Mouse (Mus musculus) heart, postnatal 10 days (tissue): Measurements from ENCODE around the gene Ifnl2. TPM values are rescaled to one million over a fixed set of nuclear protein-coding genes. Genes with fewer than 3 reads are reported as not detected.
"Not testable (repeated sequence)": the region's sequence is repeated elsewhere in the genome, so short reads cannot be mapped to it uniquely, and the experiment has no call there.

Experiments
- DNase-seq, 2 experiments: peaks; one replicate each; pipeline ENCODE4 v3.0.0; 2021
- intact Hi-C: fragments of 180-260 bp; cut with DNase I; formaldehyde crosslinking; loops from one replicate; pipeline ENCODE4 v1.15.1; 2025
- total RNA-seq, 2 experiments: library from RNA; stranded (reverse); gene quantifications; 2 replicates each; pipeline ENCODE4 v1.2.3; 2021

The Ifnl2 gene
- total RNA-seq: not detected

DNA sequence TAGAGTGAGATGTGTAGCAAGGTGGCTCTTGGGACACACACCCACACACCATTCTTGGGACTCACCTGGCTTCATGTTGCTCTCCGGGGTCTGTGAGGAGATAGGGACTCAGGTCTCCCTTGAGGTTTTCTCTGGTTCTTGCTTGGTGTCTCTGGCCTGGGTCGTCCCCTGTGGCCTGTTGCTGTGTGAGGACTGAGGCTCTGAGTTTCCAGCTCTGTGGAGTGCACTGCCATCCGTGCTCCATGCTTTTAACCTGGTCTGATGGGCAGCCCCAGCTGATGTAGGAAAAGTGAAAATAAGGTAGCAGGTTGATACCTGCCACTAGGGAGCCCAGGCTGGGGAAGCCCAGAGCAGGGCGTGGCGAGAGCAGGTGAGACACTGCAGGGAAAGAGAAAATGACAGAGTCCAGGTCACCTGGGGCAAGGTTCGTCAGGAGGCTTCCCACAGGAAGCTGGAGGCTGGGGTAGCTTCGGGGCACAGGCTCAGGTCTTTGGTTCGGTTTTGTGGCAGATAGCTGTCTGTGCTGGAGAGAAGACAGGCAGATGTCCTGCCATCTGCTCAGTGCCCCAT, at the start of gene Ifnl2:
Gene Ifnl2 (minus strand): TSS at position 51 of the 570 bp plus-strand sequence.
- intact Hi-C loops, DNase-seq: not testable (repeated sequence)

DNA sequence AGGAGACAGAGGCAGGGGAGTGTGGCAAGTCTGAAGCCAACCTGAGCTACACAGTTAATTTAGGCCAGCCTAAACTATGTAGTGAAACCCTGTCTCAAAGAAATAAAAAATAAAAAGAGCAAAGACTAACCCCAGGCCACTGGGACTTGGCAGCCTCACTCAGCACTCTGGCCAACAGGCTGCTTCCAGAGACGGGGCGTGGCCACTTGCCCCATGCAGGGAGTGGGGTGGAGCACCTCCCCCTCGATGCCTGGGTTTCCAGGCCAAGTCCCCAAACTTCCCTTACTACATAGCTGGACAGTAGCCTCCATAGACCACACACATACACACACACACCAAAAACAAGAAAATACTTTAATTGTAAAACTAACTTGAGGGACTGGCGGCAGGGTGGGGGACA, 48.2 kb upstream of the Ifnl2 start:
- intact Hi-C loops: no loop called here

DNA sequence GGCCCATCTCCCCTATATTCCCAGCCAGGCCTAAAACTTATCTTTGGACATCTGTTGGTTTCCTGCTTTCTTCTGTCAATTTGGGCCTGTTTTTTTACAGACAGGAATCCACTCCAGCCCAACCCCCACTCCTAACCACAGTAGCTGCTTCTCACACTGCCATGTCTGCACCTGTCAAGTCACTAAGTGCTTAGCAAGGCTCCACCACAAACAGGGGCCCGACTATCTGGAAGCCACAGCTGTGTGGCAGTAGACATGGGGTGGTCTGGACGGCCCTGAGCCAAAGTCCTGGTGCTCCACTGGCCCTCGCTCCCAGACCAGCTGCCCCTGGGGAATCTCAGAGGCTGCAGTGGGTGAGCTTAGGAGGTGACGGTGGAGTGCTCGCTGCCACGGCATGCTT, 47.5 kb upstream of the Ifnl2 start:
- intact Hi-C loops: no loop called here
- DNase-seq: no peak

More for the DNA sequence above, 48.2 kb upstream of the Ifnl2 start:
- peak; percentile 70 to 72 for DNase-seq

DNA sequence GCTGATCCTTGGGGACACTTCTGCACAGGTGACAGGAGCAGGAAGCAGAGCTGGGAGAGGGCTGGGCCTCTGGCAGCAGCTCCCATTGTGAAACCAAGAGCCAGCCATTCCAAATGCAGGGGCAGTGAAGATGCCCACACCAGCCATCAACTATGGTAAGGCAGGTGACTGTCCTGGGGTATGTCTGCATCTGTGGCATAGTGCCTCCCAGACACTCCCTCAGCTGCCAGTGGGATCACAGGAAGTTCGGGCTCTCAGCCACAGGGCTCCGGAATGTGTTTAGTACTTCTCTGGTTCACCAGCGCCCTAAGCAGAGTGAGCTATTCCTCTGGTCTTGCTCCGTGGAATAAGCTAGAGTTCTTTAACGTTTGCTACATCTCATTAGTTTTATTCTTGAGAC, 46.8 kb upstream of the Ifnl2 start:
- intact Hi-C loops: no loop called here
- no peak for DNase-seq

DNA sequence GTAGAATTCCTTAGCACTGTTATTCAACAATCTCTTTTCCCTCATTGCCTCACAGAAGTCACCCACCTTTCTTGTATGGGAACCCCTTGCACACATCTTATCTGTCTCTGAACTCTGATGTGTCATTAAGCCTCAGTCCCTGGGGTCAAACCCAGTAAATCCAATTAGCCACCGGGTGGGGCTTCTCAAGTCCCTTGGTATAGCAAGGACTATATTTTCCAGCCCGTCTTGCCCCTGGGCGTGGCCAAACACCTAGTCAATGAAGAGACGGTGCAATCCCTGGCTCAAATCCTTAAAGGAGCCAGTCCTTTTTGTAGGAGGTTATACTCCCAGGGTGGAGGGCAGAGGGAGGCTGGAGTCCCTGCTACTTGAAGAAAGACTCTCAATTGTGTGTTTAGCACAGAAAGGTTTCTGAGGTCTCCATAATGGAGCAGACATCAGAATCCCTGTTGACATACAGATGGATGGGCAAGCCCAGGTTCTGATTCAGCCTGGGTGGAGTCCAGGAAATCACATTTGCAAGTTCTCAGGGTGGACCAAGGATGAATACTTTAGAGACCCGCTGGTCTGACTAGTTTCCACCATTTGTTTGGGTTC, 45.8 kb upstream of the Ifnl2 start:
- no peak for DNase-seq
- intact Hi-C loops: no loop called here

DNA sequence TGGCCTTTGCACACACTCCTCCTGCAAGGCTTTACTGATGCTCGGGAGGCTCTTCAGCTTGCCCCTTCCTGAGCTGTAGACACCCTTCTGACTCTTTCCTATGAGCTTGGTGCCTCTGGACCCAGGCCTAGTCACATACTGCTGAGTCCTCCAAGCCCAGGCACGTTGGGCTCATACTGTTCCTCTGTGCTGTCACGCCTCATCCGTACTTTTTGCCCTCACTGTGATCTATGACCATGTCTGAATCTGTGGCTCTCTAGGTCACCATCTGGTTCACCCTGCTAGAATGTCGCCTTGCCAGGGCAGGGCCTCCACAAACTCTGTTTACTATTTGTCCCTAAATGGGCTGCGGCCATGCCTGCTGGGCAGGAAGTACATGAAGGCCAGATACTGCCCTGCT, 42.8 kb upstream of the Ifnl2 start:
- DNase-seq: no peak
- intact Hi-C loops: no loop called here

DNA sequence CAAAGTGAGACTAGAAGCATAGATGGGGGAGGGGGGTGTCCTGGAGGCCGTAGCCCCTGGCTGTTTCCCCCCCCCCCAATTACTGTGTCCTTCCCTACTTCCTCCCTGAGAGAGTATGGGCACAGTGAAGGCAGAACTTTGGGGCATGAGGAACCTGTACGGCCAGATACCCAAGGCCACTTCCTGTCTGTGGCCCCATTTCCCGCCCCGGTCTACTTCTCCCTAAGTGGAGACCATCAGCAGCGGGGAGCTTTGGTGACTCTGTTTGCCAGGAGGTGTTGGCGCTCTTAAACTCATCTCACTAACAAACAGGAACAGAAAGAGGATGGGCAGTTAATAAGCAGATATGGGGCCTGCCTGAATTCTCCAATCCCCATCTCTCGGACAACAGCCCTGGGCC, 37.4 kb upstream of the Ifnl2 start:
- DNase-seq: no peak
- intact Hi-C loops: no loop called here

DNA sequence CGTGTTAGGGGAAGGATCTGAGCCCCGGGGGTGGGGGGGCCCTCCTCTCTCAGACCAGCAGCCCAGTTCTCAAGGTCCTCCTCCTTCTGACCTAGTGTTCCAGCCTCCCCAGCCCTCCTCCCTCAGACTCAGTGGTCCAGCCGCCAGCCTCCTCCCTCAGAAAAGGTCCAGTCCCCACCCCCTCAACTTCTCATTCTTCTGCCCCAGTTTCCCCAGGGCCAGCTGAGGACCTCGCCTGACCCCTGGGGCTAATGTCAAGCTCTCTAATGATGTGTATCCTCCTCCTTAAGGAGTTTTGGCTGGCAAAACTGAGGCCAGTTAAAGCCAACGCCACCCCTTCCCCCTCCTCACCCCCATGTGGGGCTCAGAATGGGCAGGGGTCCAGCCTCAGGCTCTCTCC, 36.9 kb upstream of the Ifnl2 start, which contains the start of gene Nccrp1:
Gene Nccrp1 (minus strand): TSS at position 101 of the 400 bp plus-strand sequence.
- intact Hi-C loops: no loop called here
- no peak for DNase-seq

DNA sequence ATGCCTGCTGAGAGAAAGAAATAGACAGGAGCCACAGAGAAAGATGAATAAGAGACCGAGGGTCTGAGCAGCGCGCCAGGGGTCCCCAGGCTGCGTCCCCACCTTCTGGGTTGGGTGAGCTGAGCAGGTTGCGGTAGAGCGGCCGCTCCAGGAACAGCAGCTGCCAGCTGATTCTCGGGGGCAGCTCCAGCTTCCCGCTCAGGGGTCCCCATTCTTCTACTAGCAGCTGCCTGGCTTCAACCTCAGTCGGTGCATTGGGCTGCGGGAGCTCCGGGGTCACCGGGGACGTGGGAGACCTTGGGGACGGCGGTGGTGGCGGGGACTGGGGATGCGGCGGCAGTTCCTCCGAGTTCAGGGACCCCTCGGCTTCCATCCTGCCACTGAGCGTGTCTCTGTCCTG, 36.4 kb upstream of the Ifnl2 start:
- intact Hi-C loops: no loop called here
- DNase-seq: no peak

DNA sequence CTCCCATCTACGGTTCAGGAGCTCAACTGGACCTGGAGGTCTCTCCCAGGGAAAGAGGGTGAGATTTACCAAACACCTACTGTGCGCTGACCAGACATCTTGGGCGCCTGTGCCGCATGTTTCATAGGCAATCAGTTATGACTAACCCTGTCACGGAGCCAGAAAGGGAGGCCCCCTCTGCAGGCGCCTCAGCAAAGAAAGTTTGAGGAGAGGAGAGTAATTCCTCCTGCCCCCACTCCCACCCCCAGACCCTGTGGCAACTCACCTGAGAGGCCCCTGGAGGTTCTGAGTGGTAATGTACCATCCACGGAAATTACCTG, 35.6 kb upstream of the Ifnl2 start:
- no peak for DNase-seq
- intact Hi-C loops: no loop called here

DNA sequence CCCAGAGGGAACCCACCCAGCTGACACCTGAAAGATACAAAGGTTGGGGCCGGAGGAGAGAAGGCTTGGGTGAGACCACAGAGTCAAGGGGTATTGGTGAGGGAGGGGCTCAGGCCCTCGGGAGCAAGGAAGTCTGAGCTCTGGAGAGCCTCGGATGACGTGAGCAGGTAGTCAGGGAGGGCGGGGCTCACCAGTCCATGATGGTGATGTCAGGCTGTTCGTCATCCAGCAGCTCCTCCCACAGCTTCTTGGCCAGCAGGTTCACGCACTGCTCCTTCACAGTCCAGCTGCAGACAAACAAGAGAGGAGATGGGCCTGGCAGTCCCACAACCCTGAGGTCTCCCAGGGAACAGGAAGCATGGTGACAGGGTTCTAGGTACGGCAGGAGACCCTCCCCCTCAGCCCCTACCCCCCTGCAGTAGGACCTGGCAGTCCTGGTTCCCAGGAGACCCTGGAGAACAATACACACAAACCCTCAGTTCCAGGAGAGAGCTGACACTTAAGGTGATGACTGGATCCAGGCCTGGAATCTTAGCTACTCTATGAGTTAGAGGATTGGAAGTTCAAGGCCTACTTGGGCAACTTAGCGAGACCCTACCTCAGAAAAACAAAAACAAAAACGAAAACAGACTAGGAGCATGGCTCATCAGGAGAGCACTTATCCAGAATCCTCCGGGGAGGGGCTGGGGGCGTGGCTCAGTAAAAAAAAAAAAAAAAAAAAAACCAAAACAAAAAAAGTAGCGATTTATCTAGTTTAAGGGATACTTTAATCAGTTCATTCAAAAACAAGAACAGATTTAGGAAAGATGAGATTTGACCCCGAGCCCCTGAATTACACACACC, 35.0 kb upstream of the Ifnl2 start:
- intact Hi-C loops: no loop called here
- no peak for DNase-seq

DNA sequence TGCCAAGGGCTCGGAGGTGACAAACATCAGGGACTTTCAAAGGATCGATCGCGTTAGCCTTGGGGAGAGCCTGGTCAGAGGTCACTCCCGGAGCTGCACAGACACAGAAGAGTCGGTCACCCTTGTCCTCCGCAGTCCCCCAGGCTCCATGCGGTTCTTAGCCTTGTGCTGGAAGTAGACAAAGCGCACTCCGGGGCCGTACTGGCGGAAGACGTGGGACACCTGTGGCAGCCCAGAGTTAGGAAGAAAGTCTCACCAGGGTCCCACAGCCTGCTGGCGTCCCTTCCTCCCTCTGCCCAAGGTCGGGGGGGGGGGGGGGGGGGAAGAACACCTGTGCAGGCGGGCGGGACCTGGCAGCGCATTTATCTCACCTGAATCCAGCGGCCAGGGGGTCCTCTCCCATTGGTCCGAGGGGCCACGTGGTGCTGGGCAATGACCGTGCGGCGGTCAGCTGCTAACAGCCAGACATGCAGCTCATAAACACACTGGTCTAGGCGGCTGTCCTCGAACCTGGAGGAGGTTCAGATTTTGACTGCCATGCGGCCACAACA, 33.9 kb upstream of the Ifnl2 start:
- no peak for DNase-seq
- intact Hi-C loops: no loop called here

DNA sequence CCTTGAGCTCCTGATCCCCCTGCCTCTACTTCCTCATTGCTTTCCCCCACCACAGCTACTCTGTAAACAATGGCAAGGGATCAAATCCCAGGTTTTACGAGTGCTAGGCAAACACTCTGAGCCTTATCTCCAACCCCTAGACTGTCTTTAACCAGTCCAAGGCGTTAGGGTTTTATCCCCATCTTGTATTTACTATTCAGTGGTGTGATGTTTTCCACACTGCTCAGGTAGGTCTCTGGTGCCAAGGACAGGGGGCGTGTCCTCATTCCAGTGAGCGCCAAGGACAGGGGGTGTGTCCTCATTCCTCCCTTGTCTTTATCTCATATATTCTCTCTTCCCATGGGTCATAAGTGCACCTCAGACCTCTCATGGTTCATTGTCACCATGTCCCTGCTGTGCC, 30.3 kb upstream of the Ifnl2 start, which contains the start of gene Sycn:
Gene Sycn (plus strand): TSS at position 360 of the 400 bp plus-strand sequence.
- no peak for DNase-seq
- intact Hi-C loops: no loop called here

DNA sequence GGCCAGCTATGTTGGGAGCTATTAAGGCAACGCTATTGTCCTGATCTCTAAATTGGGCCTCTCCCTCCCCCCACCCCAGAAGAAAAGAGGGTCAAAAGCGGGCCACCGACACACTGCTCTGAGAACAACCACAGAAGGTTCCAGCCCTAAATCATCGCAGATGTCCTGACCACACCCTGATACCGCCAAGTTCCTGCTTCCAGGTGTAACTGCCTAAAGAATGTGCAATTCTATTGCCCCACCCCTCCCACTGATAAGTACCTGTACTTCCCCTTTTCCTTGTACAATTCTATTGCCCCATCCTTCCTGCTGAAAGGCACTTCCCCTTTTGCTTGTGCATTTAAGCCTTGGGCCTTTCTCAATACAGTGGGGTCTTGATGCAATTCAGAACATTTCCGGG, 28.6 kb upstream of the Ifnl2 start:
- intact Hi-C loops, DNase-seq: not testable (repeated sequence)

DNA sequence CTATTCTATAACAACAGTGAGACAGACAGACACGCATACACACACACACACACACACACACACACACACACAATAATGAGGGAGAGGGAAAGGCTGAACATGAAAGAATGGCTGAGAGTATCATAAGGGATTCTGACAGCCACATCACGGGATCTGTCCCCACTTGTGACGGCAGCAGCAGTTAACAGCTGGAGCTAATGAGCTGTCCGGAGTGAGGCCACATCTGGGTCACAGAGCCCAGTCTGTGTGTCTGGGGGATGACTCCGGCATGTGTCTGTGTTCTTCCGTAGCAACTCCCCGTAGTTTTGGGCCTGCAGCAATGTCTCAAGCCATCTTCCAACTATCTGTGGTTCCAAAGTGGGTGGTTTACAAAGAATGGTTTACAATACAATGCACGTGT, 21.8 kb upstream of the Ifnl2 start:
- intact Hi-C loops: loop anchor here (5.0 kb wide), 1 partner anchor 70 kb away; no protein-coding TSS in a partner anchor
- no peak for DNase-seq

DNA sequence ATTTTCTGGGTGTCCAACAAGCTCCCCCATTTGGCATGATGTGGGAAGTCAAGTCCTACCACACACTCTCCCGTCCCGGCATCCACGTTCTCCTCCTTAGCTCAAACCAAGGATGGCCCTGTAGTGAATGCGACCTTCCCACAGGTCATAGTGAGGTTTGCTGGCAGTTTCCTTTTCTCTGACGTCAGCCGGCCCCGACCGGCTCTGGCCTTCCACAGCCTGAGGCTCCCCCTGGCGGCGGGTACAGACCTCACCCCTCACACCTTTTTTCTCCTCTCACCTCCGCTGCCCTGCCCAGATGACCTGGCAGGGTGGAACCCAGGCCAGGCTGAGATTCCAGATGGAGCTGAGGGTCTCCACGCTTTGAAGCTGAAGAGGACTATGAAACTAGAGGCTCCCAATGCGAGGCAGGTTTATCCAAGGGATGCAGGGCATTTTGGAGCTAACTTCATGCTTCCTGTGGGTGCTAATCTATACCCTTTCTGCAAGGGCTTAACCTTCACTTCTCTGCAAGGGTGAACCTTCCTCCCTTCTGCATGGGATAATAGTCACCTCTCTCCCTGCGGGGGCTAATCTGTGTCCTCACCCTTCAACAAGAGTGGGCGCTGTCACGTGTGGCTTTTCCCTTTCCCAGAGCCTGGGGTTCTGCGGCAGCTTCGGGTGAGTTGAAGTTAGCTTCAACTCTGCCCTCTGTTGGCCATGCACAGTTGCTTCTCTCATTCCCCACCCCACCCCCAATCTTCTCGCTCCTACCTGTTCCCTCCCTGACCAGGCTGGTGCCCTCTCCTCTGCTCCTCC, 17.9 kb upstream of the Ifnl2 start:
- DNase-seq: peak; percentile 81 to 89
- intact Hi-C loops: loop anchor here (2.0 kb wide), 1 partner anchor 81 kb away; no protein-coding TSS in a partner anchor

DNA sequence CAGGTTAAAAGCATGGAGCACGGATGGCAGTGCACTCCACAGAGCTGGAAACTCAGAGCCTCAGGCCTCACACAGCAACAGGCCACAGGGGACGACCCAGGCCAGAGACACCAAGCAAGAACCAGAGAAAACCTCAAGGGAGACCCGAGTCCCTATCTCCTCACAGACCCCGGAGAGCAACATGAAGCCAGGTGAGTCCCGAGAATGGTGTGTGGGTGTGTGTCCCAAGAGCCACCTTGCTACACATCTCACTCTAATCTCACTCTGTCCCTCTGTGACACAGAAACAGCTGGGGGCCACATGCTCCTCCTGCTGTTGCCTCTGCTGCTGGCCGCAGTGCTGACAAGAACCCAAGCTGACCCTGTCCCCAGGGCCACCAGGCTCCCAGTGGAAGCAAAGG, 12.3 kb upstream of the Ifnl2 start, which contains the start of gene Ifnl3:
Gene Ifnl3 (plus strand): TSS at position 301 of the 400 bp plus-strand sequence.
- intact Hi-C loops, DNase-seq: not testable (repeated sequence)

DNA sequence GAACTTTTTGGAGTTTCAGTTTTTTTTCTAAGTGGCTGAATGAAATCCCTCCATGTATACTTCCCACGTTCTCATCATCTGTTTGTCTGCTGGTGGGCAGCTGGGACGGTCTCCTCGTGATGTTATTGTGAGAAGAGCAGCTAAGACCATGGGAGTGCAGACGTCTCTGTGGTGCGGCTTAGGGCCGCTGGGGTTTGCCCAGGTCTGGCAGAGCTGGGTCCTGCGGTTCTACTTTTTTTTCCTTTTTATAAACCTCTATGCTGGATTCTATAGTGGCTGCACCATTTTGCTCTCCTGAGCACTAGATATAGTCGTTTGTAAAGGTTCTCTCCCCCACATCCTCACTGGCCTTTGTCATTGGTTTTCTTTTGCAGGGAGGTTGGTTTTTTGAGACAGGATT, 1.2 kb upstream of the Ifnl2 start:
- DNase-seq: no peak
- intact Hi-C loops: no loop called here

DNA sequence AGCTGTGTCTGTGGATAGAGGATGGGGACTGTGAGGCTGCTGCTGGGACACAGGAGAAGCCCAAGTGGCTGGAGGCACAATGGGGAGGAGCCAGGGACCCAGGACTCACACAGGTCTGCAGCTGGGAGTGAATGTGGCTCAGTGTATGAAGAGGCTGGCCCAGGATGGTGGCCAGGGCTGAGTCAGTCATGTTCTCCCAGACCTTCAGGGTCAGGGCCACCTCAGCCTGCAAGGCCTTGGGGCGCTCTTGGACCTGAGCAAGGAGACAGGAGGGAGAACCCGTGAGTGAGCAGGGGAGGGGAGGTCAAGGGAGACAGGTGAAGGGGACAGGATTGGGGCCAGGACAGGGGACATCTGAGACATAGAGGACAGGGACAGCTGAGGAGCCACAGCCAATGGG, 1.1 kb downstream of the Ifnl2 start:
- intact Hi-C loops, DNase-seq: not testable (repeated sequence)

DNA sequence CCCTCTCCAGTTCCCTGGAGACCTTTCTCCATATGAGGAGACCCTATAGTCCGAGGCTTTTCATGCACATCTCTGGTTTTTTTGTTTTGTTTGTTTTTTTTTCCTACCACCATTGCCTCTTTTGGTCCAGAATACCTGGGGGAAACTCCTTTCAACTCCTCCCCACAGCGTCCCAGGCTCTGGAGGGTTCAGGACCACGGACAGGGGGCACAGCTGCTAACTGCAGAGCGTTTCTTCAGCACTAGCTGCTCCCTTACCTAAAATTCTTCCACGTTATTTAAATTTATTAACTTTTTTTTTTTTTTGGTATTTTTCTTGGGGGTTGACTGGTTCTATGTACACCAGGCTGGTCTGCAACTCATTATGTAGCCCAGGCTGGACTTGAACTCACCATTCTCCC, 4.7 kb downstream of the Ifnl2 start:
- intact Hi-C loops: no loop called here
- DNase-seq: peak; percentile 11 to 43

DNA sequence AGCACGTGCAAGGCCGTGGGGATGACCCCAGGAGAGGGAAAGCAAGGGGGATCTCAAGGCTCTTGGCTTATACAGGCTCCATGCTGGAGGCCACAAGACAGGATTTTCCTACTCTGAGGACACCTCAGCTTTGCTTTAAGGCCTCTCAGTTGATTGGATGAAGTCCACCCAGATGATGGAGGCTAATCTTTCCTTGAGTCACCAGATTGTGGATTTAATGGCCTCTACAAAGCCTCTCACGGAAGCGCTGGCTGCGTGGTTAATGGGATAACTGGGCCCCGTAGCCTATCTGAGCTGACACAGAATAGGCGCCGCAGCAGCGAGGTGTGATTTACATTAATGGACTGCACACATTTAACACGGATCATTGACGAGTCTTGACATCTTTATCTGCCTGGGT, 14.8 kb downstream of the Ifnl2 start:
- intact Hi-C loops: no loop called here
- no peak for DNase-seq
